Mouse (Mus musculus) lung, postnatal 0 days (tissue): ENCODE measurements around the gene Ppara.

Experiments
- CTCF ChIP-seq: IDR thresholded peaks from 2 replicates; pipeline ENCODE4 v1.5.1; 2016; ENCODE audit warnings: antibody characterized with exemption, mild to moderate bottlenecking
- EP300 ChIP-seq: IDR thresholded peaks from 2 replicates; pipeline ENCODE4 v1.6.1; 2016; ENCODE audit warnings: antibody characterized with exemption, mild to moderate bottlenecking, control low read depth

GRCm38 (mm10) chr15:85747951-85748350 is 13.2 kb downstream of the Ppara start:
- TF ChIP-seq CTCF (no peak), EP300 (no peak)
